Mouse (Mus musculus) myocyte (in vitro differentiated cells): Measurements from ENCODE around the gene Crlf1.

Source experiments
- CEBPB ChIP-seq: IDR thresholded peaks from 2 replicates; pipeline ENCODE4 v1.6.1; 2011; ENCODE audit warnings: mild to moderate bottlenecking, moderate library complexity; ENCODE audit not compliant: poor library complexity, insufficient read depth, severe bottlenecking
- MAX ChIP-seq: IDR thresholded peaks from one replicate; pipeline ENCODE4 v1.6.1; 2011; ENCODE audit warnings: low read depth, mild to moderate bottlenecking, control low read depth
- MYOG ChIP-seq, 3 experiments: IDR thresholded peaks; one replicate each; pipeline ENCODE4 v1.6.1; 2011; ENCODE audit warnings: control low read depth in 2 of 3, low read depth in 2 of 3, mild to moderate bottlenecking in 2 of 3; ENCODE audit not compliant: insufficient read length in 2 of 3, control insufficient read depth in 1 of 3, insufficient read depth in 1 of 3
- POLR2A ChIP-seq: IDR thresholded peaks from one replicate; pipeline ENCODE4 v1.6.1; 2011; ENCODE audit warnings: low read depth, mild to moderate bottlenecking, control low read depth, moderate library complexity; ENCODE audit not compliant: insufficient read length
- POLR2AphosphoS2 ChIP-seq: IDR thresholded peaks from one replicate; pipeline ENCODE4 v1.6.1; 2011; ENCODE audit warnings: low read depth, control low read depth; ENCODE audit not compliant: insufficient read length
- SRF ChIP-seq: IDR thresholded peaks from one replicate; pipeline ENCODE4 v1.6.1; 2011; ENCODE audit warnings: low read depth; ENCODE audit not compliant: control insufficient read depth, insufficient read length
- USF1 ChIP-seq: IDR thresholded peaks from one replicate; pipeline ENCODE4 v1.6.1; 2011; ENCODE audit warnings: low read depth, mild to moderate bottlenecking, control low read depth, moderate library complexity

DNA sequence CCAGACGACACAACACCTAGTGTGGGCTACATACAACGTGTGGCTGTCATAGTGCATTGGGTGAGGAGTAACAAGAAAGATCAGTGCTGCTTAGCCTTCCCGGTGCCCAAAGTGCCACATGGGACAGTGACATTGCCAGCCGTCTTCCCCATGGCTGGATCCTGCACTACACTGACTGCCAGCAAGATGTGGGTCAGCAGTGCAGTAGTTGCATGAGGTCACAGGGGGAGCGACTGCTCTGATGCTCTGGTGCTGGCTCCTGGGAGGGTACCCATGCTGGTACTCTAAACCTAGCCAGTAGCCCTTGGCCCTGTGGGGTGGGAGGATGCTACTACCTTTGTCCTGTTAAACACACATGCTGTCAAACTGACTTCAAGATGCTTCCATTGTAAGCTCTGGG is 32.8 kb upstream of the Crlf1 start:
- TF ChIP-seq POLR2A (no peak), POLR2AphosphoS2 (no peak), MYOG (IDR thresholded peaks at IDR 0.05; ENCODE audit: control insufficient read depth in 1 of 3, insufficient read depth in 1 of 3, insufficient read length in 2 of 3, low read depth in 2 of 3) (no peak), USF1 (no peak), MAX (no peak), SRF (no peak), CEBPB (no peak)
